Mouse (Mus musculus) lung, embryonic 14.5 days (tissue): ENCODE measurements at regions not wholly inside any gene's neighbourhood (a gene's known extent, or its start where the extent isn't known, plus 50 kb on each side); places are given as distances from the start of the nearest gene placed in this dataset.

Experiments used
- ATAC-seq: fragments of 200-750 bp; cut with Nextera tagmentation; 2 replicates; pipeline ENCODE4 v1.8.0; 2017; ENCODE audit warnings: mild to moderate bottlenecking, moderate TSS enrichment, moderate library complexity; ENCODE audit not compliant: insufficient read depth
- DNase-seq: peaks from one replicate; pipeline ENCODE4 v3.0.0-alpha.2; 2015
- H3K27ac ChIP-seq: fragments of 300-500 bp; sonication (generic); 2 replicates; pipeline ENCODE4 v1.5.1; 2014; ENCODE audit warnings: low read depth, mild to moderate bottlenecking, moderate library complexity
- H3K27me3 ChIP-seq: fragments of 300-500 bp; sonication (generic); 2 replicates; pipeline ENCODE4 v1.6.1; 2014; ENCODE audit warnings: low read length, control low read depth; ENCODE audit not compliant: insufficient read depth
- H3K36me3 ChIP-seq: fragments of 300-500 bp; sonication (generic); 2 replicates; pipeline ENCODE4 v1.6.1; 2014; ENCODE audit warnings: control low read depth; ENCODE audit not compliant: insufficient read depth
- H3K4me1 ChIP-seq: fragments of 300-500 bp; sonication (generic); 2 replicates; pipeline ENCODE4 v1.6.1; 2014; ENCODE audit warnings: antibody characterized with exemption, control low read depth; ENCODE audit not compliant: insufficient read depth
- H3K4me2 ChIP-seq: fragments of 300-500 bp; sonication (generic); 2 replicates; pipeline ENCODE4 v1.6.1; 2014; ENCODE audit warnings: mild to moderate bottlenecking
- H3K4me3 ChIP-seq: fragments of 300-500 bp; sonication (generic); 2 replicates; pipeline ENCODE4 v1.5.1; 2014; ENCODE audit warnings: low read depth, low read length
- H3K9ac ChIP-seq: fragments of 300-500 bp; sonication (generic); 2 replicates; pipeline ENCODE4 v1.6.1; 2014
- H3K9me3 ChIP-seq: fragments of 300-500 bp; sonication (generic); 2 replicates; pipeline ENCODE4 v1.6.1; 2016; ENCODE audit warnings: low read depth, low read length, control low read depth
- CTCF ChIP-seq: IDR thresholded peaks from 2 replicates; pipeline ENCODE4 v1.5.1; 2016; ENCODE audit warnings: antibody characterized with exemption, low read depth
- WGBS: fragments of 180-500 bp; shearing (Covaris S2); extraction: QIAGEN DNeasy Blood & Tissue Kit; methylation state at CpG from one replicate; pipeline ENCODE4 v1.1.7; 2014; 5-methylcytosine and 5-hydroxymethylcytosine counted together

DNA sequence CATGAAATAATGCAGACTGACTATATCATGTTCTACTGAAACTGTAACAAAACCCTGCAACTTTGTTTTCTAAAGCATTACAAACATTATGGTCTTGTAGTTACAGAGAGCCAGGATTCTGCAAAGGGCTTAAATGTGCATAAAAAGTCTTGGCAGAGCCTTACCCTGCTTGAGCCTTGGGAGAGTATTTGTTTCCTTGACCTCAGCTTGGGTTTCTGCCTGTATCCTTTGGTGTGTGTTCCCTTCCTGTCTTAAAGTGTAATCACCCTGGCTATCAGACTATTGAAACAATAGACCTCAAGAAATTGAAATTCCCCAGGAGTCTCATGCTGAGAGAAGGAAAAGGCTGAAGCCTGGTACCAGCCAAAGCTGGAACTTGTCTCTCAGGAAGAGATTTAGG lies 577.4 kb upstream of the Tle4 start:
- ATAC-seq (no peak), DNase-seq (no peak)
- Histone ChIP-seq H3K27ac (no peak overlapping the region), H3K9me3 (no peaks in the 10 kb centered on the region; the same call in 1 of the 2 replicates), H3K36me3 (no peaks in the 10 kb centered on the region), H3K4me3 (no peak overlapping the region), H3K4me2 (no peak overlapping the region), H3K9ac (no peak overlapping the region), H3K27me3 (no peaks in the 10 kb centered on the region), H3K4me1 (no peaks in the 10 kb centered on the region)
- TF ChIP-seq CTCF, result no peak

DNA sequence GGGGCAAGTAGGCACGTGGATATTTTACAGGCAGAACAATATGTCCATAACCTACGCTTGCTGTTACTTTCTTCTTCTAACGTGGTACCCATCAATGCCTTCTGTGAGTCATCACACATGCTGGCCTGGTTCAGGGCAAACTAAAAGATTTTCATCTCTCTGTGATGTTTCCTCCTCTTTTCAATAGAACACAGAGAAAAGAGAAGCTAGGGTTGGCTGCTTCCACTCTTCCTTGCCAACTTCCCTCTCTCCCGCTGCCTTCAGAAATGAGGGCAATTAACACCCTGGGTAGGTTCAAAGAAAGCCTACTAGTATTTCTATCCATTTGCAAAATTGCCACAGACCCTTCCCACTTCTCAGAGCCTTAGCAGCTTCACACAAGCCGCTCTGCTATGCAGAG lies 575.5 kb upstream of the Tle4 start:
- H3K4me3 ChIP-seq, result no peak overlapping the region
- H3K36me3 ChIP-seq, result no peaks in the 10 kb centered on the region
- no peaks in the 10 kb centered on the region for H3K4me1 ChIP-seq
- H3K9me3 ChIP-seq, result no peaks in the 10 kb centered on the region; the same call in 1 of the 2 replicates
- no peaks in the 10 kb centered on the region for H3K27me3 ChIP-seq
- ATAC-seq (no peak), DNase-seq (no peak)
- no peak overlapping the region for H3K27ac ChIP-seq
- TF ChIP-seq CTCF, result no peak
- 39% methylated on average over 5 of the region's 5 CpGs for WGBS
- H3K4me2 ChIP-seq, result no peak overlapping the region
- H3K9ac ChIP-seq, result no peak overlapping the region

DNA sequence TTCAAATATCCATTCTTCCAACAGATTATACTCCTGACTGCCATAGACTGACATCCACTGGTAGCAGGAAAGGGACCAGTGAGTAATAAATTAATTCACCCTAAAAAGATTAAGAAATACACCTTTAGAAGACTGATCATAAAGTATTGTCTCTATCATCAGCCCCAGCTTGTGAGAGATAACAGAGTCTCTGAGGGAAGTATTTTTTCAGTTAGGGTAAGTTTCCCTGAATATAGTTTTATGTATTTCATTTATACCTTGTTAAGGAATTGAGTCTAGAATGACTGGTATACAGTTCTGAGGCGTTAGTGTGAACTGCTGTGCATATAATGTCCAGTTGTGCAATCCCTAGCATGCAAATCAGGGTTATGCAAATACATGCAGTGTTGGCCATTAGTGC lies 569.3 kb upstream of the Tle4 start:
- WGBS, result 74% methylated on average over 1 of the region's 1 CpGs
- Histone ChIP-seq H3K36me3 (no peaks in the 10 kb centered on the region), H3K27me3 (no peaks in the 10 kb centered on the region), H3K4me2 (no peak overlapping the region), H3K9ac (no peak overlapping the region), H3K4me3 (no peak overlapping the region), H3K9me3 (no peaks in the 10 kb centered on the region; the same call in 1 of the 2 replicates), H3K27ac (no peak overlapping the region), H3K4me1 (no peaks in the 10 kb centered on the region)
- no peak for ATAC-seq
- no peak for DNase-seq
- no peak for TF ChIP-seq CTCF

DNA sequence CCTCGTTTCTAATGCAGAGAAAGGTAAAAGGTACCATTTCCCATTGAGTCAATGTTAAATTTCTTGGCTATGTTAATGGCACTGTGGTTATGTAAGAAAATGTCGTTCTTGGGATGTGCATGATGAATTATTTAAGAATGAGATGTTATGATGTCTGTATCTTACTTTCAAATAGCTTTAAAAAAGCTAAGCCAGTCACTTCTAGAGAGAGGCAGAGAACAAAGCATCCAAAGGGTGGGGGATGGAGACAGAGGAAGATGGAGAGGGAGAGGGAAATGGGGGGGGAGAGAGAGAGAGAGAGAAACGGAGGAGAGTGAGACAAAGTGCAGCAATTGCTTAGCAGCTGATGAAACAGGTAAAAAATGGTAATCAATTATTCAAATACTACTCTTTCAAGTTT lies 562.8 kb upstream of the Tle4 start:
- no peak overlapping the region for H3K4me3 ChIP-seq
- no peak overlapping the region for H3K27ac ChIP-seq
- TF ChIP-seq CTCF, result no peak
- DNase-seq (no peak), ATAC-seq (no peak)
- no peaks in the 10 kb centered on the region for H3K36me3 ChIP-seq
- WGBS, result 33% methylated on average over 3 of the region's 3 CpGs
- H3K4me1 ChIP-seq, result no peaks in the 10 kb centered on the region
- H3K9ac ChIP-seq, result no peak overlapping the region
- no peaks in the 10 kb centered on the region for H3K9me3 ChIP-seq
- no peak overlapping the region for H3K4me2 ChIP-seq
- no peaks in the 10 kb centered on the region for H3K27me3 ChIP-seq

DNA sequence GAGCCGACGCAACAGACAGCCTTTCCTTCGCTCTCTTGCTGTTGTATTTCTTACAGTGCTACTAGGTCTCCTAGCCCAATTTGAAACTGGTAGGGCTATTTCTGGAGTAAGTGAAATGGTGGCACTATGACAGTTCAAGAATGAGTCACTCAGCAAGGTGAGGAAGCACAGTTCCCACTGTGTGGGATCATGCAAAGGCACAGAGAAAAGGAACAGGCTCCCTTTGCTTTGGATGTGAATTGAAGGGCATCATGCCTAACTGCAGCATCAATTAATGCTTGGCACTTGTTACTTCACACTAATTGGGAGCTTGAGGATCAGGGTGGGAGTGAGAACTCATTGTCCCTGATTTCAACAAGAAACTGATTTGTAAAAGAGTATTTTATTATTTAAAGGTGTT lies 560.8 kb upstream of the Tle4 start:
- H3K36me3 ChIP-seq, result no peaks in the 10 kb centered on the region
- no peaks in the 10 kb centered on the region for H3K4me1 ChIP-seq
- H3K4me3 ChIP-seq, result no peak overlapping the region
- no peaks in the 10 kb centered on the region for H3K9me3 ChIP-seq
- H3K27me3 ChIP-seq, result no peaks in the 10 kb centered on the region
- no peak for DNase-seq
- H3K9ac ChIP-seq, result no peak overlapping the region
- no peak for ATAC-seq
- TF ChIP-seq CTCF, result no peak
- WGBS, result 96% methylated on average over 3 of the region's 3 CpGs
- no peak overlapping the region for H3K4me2 ChIP-seq
- no peak overlapping the region for H3K27ac ChIP-seq

DNA sequence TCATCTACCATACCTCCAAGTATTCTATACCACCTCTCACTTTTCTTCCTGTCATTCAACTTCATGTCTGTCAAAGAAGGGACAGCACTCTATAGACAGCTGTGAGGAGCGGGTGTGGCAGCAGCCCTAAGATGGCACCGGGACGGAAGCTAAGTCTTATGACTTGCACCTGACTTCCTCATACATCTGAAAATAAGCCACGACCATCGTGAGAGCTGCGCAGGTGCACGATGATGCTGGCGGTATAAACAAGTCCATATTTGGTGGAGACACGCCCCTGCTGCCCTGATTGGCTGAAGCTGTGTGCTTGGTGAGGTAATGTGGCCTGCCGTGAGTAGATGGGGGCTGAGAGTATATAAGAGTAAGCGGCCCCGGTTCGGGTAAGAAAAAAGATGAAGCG lies 560.3 kb upstream of the Tle4 start:
- no peak overlapping the region for H3K4me2 ChIP-seq
- H3K9me3 ChIP-seq, result no peaks in the 10 kb centered on the region
- no peaks in the 10 kb centered on the region for H3K4me1 ChIP-seq
- 78% methylated on average over 14 of the region's 14 CpGs for WGBS
- no peak for DNase-seq
- H3K4me3 ChIP-seq, result no peak overlapping the region
- no peak overlapping the region for H3K27ac ChIP-seq
- H3K9ac ChIP-seq, result no peak overlapping the region
- no peak for TF ChIP-seq CTCF
- no peak for ATAC-seq
- no peaks in the 10 kb centered on the region for H3K27me3 ChIP-seq
- H3K36me3 ChIP-seq, result no peaks in the 10 kb centered on the region

DNA sequence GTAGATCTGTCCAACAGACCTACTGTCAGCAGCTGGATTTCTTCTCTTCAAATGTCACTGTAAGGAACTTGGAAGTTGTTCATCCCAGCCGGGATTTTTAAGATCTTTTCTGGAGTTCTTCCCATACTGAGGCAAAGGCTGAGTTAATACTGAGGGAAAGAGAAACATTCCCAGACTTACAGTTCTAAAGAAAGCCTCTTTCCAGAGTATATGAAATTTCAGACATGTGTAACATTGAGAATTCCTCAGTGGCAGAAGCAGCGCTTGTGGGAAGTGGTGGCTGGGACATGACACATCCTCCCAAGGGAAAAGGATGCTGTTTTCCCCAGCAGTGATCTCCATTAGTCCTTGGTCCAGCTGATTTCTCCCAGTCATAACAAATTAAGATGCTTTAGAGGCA lies 556.8 kb upstream of the Tle4 start:
- H3K9ac ChIP-seq, result no peak overlapping the region
- H3K4me1 ChIP-seq, result no peaks in the 10 kb centered on the region
- H3K9me3 ChIP-seq, result no peaks in the 10 kb centered on the region
- H3K4me3 ChIP-seq, result no peak overlapping the region
- H3K4me2 ChIP-seq, result no peak overlapping the region
- 26% methylated on average over 2 of the region's 2 CpGs for WGBS
- no peaks in the 10 kb centered on the region for H3K36me3 ChIP-seq
- no peak overlapping the region for H3K27ac ChIP-seq
- DNase-seq, result peak; percentile 55
- no peaks in the 10 kb centered on the region for H3K27me3 ChIP-seq
- peak; percentile 60; the same call in 1 of the 2 replicates for ATAC-seq
- no peak for TF ChIP-seq CTCF

DNA sequence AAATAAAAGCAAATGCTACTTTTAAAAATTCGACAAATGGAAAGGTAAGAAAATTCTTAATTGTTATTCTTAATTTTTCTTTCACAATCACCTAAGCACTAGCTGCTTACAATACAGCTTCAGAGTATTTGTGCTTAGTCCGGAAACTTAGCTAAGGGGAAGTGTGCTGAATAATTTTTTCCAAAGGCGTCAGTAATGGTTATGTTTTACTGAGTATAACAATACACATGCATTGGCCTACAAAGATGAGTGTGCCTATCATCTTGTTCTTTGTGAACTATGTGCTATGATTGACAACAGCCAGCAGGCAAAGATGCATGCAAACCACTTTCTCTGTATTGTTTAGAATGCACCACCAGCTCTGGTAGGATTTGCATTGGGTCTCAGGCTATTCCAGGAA lies 548.5 kb upstream of the Tle4 start:
- no peak overlapping the region for H3K4me3 ChIP-seq
- H3K4me2 ChIP-seq, result no peak overlapping the region
- WGBS, result 85% methylated on average over 3 of the region's 3 CpGs
- no peaks in the 10 kb centered on the region for H3K27me3 ChIP-seq
- ATAC-seq (no peak), DNase-seq (no peak)
- no peak overlapping the region for H3K9ac ChIP-seq
- TF ChIP-seq CTCF, result no peak
- no peaks in the 10 kb centered on the region for H3K36me3 ChIP-seq
- H3K9me3 ChIP-seq, result no peaks in the 10 kb centered on the region
- H3K4me1 ChIP-seq, result no peaks in the 10 kb centered on the region
- H3K27ac ChIP-seq, result no peak overlapping the region
